Mouse (Mus musculus): ENCODE measurements around the gene Cd300lb. TPM values are rescaled to one million over a fixed set of nuclear protein-coding genes. Genes with fewer than 3 reads are reported as not detected.

Cd300lb gene
- 0.30 TPM in 1 of 2 replicates, not detected in the other for polyA plus RNA-seq (2014; fragmentation: Nextera tagmentation; extraction: Ambion mirVana)

GRCm38 (mm10) chr11:114934144-114934543 is at the start of gene Cd300lb:
TSS of gene Cd300lb (minus strand) at chr11:114934386.
- Histone ChIP-seq H3K27me3 (ENCODE audit: control insufficient read depth, insufficient read depth, low read length) (no peaks in the 10 kb centered on the region), H3K9me3 (ENCODE audit: control insufficient read depth, low read length) (no peaks in the 10 kb centered on the region), H3K4me3 (ENCODE audit: low read depth, low read length) (no peak within 1 kb of the TSS), H3K4me2 (no peak within 1 kb of the TSS), H3K4me1 (ENCODE audit: control insufficient read depth, insufficient read depth, low read length) (no peaks in the 10 kb centered on the region), H3K9ac (ENCODE audit: low read length) (no peak within 1 kb of the TSS), H3K27ac (ENCODE audit: low read depth, low read length) (no peak within 1 kb of the TSS), H3K36me3 (ENCODE audit: control insufficient read depth, insufficient read depth, low read length) (no peaks in the 10 kb centered on the region)
- ATAC-seq (ENCODE audit: low FRiP score) (no peak), DNase-seq (ENCODE audit: low spot score, missing footprints) (no peak)
- 71% methylated on average over 6 of the region's 6 CpGs for WGBS

GRCm38 (mm10) chr11:114981866-114982265 is 47.7 kb upstream of the Cd300lb start:
- Histone ChIP-seq H3K4me3 (ENCODE audit: low read depth, low read length) (no peak overlapping the region), H3K27ac (ENCODE audit: low read depth, low read length) (no peak overlapping the region), H3K4me1 (ENCODE audit: control insufficient read depth, insufficient read depth, low read length) (no peaks in the 10 kb centered on the region), H3K27me3 (ENCODE audit: control insufficient read depth, insufficient read depth, low read length) (no peaks in the 10 kb centered on the region), H3K9me3 (ENCODE audit: control insufficient read depth, low read length) (peaks cover 9% of the 10 kb centered on the region; the same call in 1 of the 2 replicates), H3K9ac (ENCODE audit: low read length) (no peak overlapping the region), H3K36me3 (ENCODE audit: control insufficient read depth, insufficient read depth, low read length) (no peaks in the 10 kb centered on the region), H3K4me2 (no peak overlapping the region)
- 78% methylated on average over 4 of the region's 4 CpGs for WGBS
- ATAC-seq (ENCODE audit: low FRiP score) (no peak), DNase-seq (ENCODE audit: low spot score, missing footprints) (no peak)

GRCm38 (mm10) chr11:114972726-114973125 is 38.5 kb upstream of the Cd300lb start:
- no peak for DNase-seq (ENCODE audit: low spot score, missing footprints)
- Histone ChIP-seq H3K27ac (ENCODE audit: low read depth, low read length) (no peak overlapping the region), H3K4me3 (ENCODE audit: low read depth, low read length) (no peak overlapping the region), H3K27me3 (ENCODE audit: control insufficient read depth, insufficient read depth, low read length) (no peaks in the 10 kb centered on the region), H3K9me3 (ENCODE audit: control insufficient read depth, low read length) (no peaks in the 10 kb centered on the region; the same call in 1 of the 2 replicates), H3K4me2 (no peak overlapping the region), H3K9ac (ENCODE audit: low read length) (no peak overlapping the region), H3K4me1 (ENCODE audit: control insufficient read depth, insufficient read depth, low read length) (no peaks in the 10 kb centered on the region), H3K36me3 (ENCODE audit: control insufficient read depth, insufficient read depth, low read length) (no peaks in the 10 kb centered on the region)
- WGBS = 91% methylated on average over 10 of the region's 10 CpGs
- no peak for ATAC-seq (ENCODE audit: low FRiP score)

- no peaks in the 10 kb centered on the region for H3K4me1 ChIP-seq (ENCODE audit: control insufficient read depth, insufficient read depth, low read length)
- H3K36me3 ChIP-seq (ENCODE audit: control insufficient read depth, insufficient read depth, low read length) = no peaks in the 10 kb centered on the region
- no peak within 1 kb of the TSS for H3K27ac ChIP-seq (ENCODE audit: low read depth, low read length)
- H3K27me3 ChIP-seq (ENCODE audit: control insufficient read depth, insufficient read depth, low read length) = no peaks in the 10 kb centered on the region
- no peak within 1 kb of the TSS for H3K4me2 ChIP-seq
- ATAC-seq (ENCODE audit: low FRiP score) = no peak
- DNase-seq (ENCODE audit: low spot score, missing footprints) = no peak
- H3K4me3 ChIP-seq (ENCODE audit: low read depth, low read length) = no peak within 1 kb of the TSS
- H3K9me3 ChIP-seq (ENCODE audit: control insufficient read depth, low read length) = no peaks in the 10 kb centered on the region
- no peak within 1 kb of the TSS for H3K9ac ChIP-seq (ENCODE audit: low read length)
- WGBS = 82% methylated on average over 9 of the region's 9 CpGs
Measured at GRCm38 (mm10) chr11:114968752-114969207, 34.6 kb upstream of the Cd300lb start, which contains the start of gene Cd300c. TSS of gene Cd300c (minus strand) at chr11:114969157.

GRCm38 (mm10) chr11:114965182-114965828 is 31.1 kb upstream of the Cd300lb start:
- ATAC-seq (ENCODE audit: low FRiP score) (no peak), DNase-seq (ENCODE audit: low spot score, missing footprints) (no peak)
- H3K4me1 ChIP-seq (ENCODE audit: control insufficient read depth, insufficient read depth, low read length) = no peaks in the 10 kb centered on the region
- no peaks in the 10 kb centered on the region for H3K27me3 ChIP-seq (ENCODE audit: control insufficient read depth, insufficient read depth, low read length)
- no peak overlapping the region for H3K9ac ChIP-seq (ENCODE audit: low read length)
- H3K4me3 ChIP-seq (ENCODE audit: low read depth, low read length) = no peak overlapping the region
- H3K27ac ChIP-seq (ENCODE audit: low read depth, low read length) = no peak overlapping the region
- H3K36me3 ChIP-seq (ENCODE audit: control insufficient read depth, insufficient read depth, low read length) = no peaks in the 10 kb centered on the region
- no peaks in the 10 kb centered on the region for H3K9me3 ChIP-seq (ENCODE audit: control insufficient read depth, low read length)
- WGBS = 76% methylated on average over 3 of the region's 3 CpGs
- no peak overlapping the region for H3K4me2 ChIP-seq

- H3K4me2 ChIP-seq = no peak overlapping the region
- no peak for ATAC-seq (ENCODE audit: low FRiP score)
- no peaks in the 10 kb centered on the region for H3K36me3 ChIP-seq (ENCODE audit: control insufficient read depth, insufficient read depth, low read length)
- H3K27me3 ChIP-seq (ENCODE audit: control insufficient read depth, insufficient read depth, low read length) = no peaks in the 10 kb centered on the region
- no peak overlapping the region for H3K27ac ChIP-seq (ENCODE audit: low read depth, low read length)
- WGBS = 79% methylated on average over 1 of the region's 1 CpGs
- no peaks in the 10 kb centered on the region for H3K4me1 ChIP-seq (ENCODE audit: control insufficient read depth, insufficient read depth, low read length)
- no peak overlapping the region for H3K4me3 ChIP-seq (ENCODE audit: low read depth, low read length)
- H3K9me3 ChIP-seq (ENCODE audit: control insufficient read depth, low read length) = no peaks in the 10 kb centered on the region
- DNase-seq (ENCODE audit: low spot score, missing footprints) = no peak
- H3K9ac ChIP-seq (ENCODE audit: low read length) = no peak overlapping the region
Measured at GRCm38 (mm10) chr11:114960369-114960768, 26.2 kb upstream of the Cd300lb start.

GRCm38 (mm10) chr11:114933591-114933990 is 595 bp downstream of the Cd300lb start:
- Histone ChIP-seq H3K9me3 (ENCODE audit: control insufficient read depth, low read length) (no peaks in the 10 kb centered on the region), H3K4me2 (no peak overlapping the region), H3K27ac (ENCODE audit: low read depth, low read length) (no peak overlapping the region), H3K27me3 (ENCODE audit: control insufficient read depth, insufficient read depth, low read length) (no peaks in the 10 kb centered on the region), H3K4me3 (ENCODE audit: low read depth, low read length) (no peak overlapping the region), H3K9ac (ENCODE audit: low read length) (no peak overlapping the region), H3K4me1 (ENCODE audit: control insufficient read depth, insufficient read depth, low read length) (no peaks in the 10 kb centered on the region), H3K36me3 (ENCODE audit: control insufficient read depth, insufficient read depth, low read length) (no peaks in the 10 kb centered on the region)
- WGBS = 89% methylated on average over 4 of the region's 4 CpGs
- DNase-seq (ENCODE audit: low spot score, missing footprints) (no peak), ATAC-seq (ENCODE audit: low FRiP score) (no peak)

- H3K4me1 ChIP-seq (ENCODE audit: control insufficient read depth, insufficient read depth, low read length) = no peaks in the 10 kb centered on the region
- H3K36me3 ChIP-seq (ENCODE audit: control insufficient read depth, insufficient read depth, low read length) = no peaks in the 10 kb centered on the region
- ATAC-seq (ENCODE audit: low FRiP score) (no peak), DNase-seq (ENCODE audit: low spot score, missing footprints) (no peak)
- no peak overlapping the region for H3K27ac ChIP-seq (ENCODE audit: low read depth, low read length)
- no peaks in the 10 kb centered on the region for H3K9me3 ChIP-seq (ENCODE audit: control insufficient read depth, low read length)
- WGBS = 84% methylated on average over 5 of the region's 5 CpGs
- no peak overlapping the region for H3K4me3 ChIP-seq (ENCODE audit: low read depth, low read length)
- H3K27me3 ChIP-seq (ENCODE audit: control insufficient read depth, insufficient read depth, low read length) = no peaks in the 10 kb centered on the region
- no peak overlapping the region for H3K4me2 ChIP-seq
- no peak overlapping the region for H3K9ac ChIP-seq (ENCODE audit: low read length)
Measured at GRCm38 (mm10) chr11:114931041-114931440, 3.1 kb downstream of the Cd300lb start.

GRCm38 (mm10) chr11:114929581-114929980 is 4.6 kb downstream of the Cd300lb start:
- no peaks in the 10 kb centered on the region for H3K4me1 ChIP-seq (ENCODE audit: control insufficient read depth, insufficient read depth, low read length)
- ATAC-seq (ENCODE audit: low FRiP score) (no peak), DNase-seq (ENCODE audit: low spot score, missing footprints) (no peak)
- H3K4me2 ChIP-seq = no peak overlapping the region
- 95% methylated on average over 2 of the region's 2 CpGs for WGBS
- H3K27ac ChIP-seq (ENCODE audit: low read depth, low read length) = no peak overlapping the region
- H3K9me3 ChIP-seq (ENCODE audit: control insufficient read depth, low read length) = no peaks in the 10 kb centered on the region
- H3K36me3 ChIP-seq (ENCODE audit: control insufficient read depth, insufficient read depth, low read length) = no peaks in the 10 kb centered on the region
- no peaks in the 10 kb centered on the region for H3K27me3 ChIP-seq (ENCODE audit: control insufficient read depth, insufficient read depth, low read length)
- H3K9ac ChIP-seq (ENCODE audit: low read length) = no peak overlapping the region
- H3K4me3 ChIP-seq (ENCODE audit: low read depth, low read length) = no peak overlapping the region
